Mouse (Mus musculus) frontal cortex, adult 2 months (tissue): ENCODE measurements around the gene Apba2. TPM values are rescaled to one million over a fixed set of nuclear protein-coding genes. Genes with fewer than 3 reads are reported as not detected.
A peak's percentile ranks its signal among the peaks of the same experiment; 100 is the strongest.

Experiments
- DNase-seq, 2 experiments: peaks; one replicate each; pipeline ENCODE4 v3.0.0; 2022; ENCODE audit warnings: low spot score in 1 of 2; ENCODE audit errors: extremely low spot score in 1 of 2
- polyA plus RNA-seq: library from polyadenylated mRNA; depleted of rRNA; stranded (reverse); fragments of >200 nt; gene quantifications from 2 replicates; pipeline ENCODE4 v1.2.3, GENCODE M21; 2012

Gene Apba2
- polyA plus RNA-seq, 1 experiment: 155 TPM

GRCm38 (mm10) chr7:64645458-64645857 is 144.0 kb downstream of the Apba2 start:
- DNase-seq: no peak

DNA sequence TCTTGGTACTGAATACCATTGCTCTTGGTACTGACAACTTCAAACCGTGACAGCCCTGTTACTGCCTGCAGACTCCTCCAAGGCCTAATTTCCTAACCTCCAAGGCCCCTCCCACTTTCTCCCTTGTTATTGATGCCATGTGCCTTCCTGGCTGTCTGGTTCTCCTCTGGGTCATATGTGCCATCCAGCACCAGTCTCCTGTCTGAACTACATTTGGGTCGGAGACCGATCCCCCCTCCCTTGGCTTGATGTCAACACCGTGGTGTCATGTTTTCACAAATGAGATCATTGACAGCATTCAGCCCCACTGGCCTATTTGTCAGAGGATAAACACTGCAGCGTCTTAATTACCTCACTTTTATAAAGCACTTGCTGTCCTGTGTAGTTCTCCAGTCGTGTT is 144.5 kb downstream of the Apba2 start:
- no peak for DNase-seq

DNA sequence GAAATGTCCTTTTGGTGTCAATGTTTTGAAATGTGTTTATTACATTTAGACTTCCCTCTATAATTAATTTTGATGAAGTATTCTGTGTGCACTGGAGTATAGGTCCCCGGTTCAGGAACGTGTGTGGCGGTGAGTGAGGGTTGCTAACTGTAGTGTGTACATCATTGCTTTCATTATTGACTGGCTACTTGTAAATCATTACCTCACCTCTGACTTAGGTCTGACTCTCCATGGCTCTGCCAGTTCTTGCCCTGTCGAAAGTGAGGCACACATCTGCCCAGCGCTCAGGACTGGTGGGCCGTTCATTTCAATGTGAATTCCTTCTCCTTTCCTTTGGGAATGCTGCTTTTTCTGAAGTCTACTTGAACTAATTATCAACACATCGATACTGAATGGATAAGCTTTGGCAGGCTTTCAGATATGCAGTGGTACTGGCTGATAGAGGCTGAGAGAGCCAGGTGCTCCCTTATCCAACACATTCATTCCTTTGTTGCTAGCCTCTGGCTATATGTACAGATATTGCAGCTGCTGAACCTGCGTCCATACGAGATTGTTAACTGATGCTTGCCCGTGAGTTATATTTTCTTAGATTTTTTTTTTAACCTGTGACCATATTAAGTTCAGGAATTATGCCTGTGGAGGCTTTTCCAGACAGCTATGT is 147.6 kb downstream of the Apba2 start:
- no peak for DNase-seq

DNA sequence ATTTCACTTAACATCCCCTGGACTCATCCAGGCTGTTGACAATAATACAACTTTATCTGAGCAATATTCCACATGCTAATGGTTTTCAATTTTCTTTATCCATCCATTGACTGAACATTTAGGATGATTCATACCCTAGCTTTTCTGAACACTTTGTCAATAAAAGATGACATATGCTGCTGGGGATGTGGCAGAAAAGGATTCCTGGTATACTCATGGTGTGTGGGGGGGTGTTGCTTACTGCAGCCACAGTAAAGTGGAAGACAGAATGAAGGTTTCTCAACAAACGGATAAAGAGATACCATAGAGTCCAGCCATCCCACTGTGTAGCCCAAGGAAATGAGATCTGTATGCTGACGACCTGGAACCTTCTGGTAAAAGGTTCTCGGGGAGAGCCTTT is 150.5 kb downstream of the Apba2 start:
- no peak for DNase-seq

DNA sequence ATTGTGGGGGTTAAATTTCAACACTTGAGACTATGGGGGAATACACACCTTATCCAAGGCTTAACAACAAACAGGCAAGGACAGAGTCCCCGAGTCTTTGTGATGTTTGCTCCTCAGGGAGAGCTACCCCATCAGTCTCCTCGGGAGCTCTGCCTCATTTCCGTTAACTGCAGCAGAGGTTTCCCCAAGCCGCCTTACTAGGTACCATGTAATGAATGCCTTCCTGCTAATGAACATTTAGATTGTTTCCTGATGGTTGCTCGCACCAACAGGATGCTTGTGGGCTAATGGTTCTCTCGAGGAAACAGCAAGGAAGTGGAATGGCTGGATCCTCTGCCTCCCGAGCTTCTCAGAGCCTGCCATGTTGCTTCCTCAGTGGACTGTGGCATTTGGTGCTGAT is 155.3 kb downstream of the Apba2 start:
- no peak for DNase-seq

GRCm38 (mm10) chr7:64658914-64659313 is 157.4 kb downstream of the Apba2 start:
- DNase-seq: no peak

- no peak for DNase-seq
These were observed 157.8 kb downstream of the Apba2 start for GRCm38 (mm10) chr7:64659328-64659727.

DNA sequence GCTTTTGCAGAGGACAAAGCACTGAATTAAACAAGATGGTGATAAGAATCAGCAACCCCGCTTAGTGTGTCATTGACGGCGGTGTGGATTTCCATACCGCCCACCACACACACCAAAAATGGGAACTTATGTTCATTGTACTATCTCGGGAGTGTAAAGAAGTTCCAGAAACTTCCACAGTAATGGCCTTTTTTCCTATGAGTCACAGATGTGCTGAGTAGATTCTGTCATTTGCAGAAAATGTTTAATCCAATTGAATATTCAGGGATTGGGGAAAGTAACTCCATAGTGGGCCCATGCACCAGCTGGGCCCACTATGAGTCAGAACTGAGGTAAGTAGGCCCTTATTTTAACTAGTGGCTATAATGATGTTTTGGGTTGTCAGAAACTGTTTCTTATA is 161.0 kb downstream of the Apba2 start:
- DNase-seq: peak; percentile 66 to 80

DNA sequence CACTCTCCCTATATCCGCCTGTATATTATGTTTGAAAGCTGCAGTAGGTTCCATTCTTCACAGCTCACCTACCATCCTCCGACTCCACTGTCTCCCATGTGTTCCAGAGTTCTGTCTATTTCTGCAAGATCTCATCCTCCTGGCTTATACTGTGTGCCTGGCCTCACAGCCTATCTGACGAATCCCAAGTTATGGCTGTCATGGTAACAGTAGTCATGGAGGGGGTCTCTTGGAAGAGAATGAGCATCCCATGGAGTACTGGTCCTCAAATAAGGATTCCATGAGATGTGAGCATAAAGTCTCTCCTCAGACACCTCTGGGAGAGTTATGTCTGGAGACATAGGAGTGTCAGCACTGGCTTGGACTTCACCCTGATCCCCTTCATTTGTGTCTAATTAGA is 162.1 kb downstream of the Apba2 start:
- DNase-seq: no peak

GRCm38 (mm10) chr7:64665120-64665519 is 163.6 kb downstream of the Apba2 start:
- DNase-seq: no peak

DNA sequence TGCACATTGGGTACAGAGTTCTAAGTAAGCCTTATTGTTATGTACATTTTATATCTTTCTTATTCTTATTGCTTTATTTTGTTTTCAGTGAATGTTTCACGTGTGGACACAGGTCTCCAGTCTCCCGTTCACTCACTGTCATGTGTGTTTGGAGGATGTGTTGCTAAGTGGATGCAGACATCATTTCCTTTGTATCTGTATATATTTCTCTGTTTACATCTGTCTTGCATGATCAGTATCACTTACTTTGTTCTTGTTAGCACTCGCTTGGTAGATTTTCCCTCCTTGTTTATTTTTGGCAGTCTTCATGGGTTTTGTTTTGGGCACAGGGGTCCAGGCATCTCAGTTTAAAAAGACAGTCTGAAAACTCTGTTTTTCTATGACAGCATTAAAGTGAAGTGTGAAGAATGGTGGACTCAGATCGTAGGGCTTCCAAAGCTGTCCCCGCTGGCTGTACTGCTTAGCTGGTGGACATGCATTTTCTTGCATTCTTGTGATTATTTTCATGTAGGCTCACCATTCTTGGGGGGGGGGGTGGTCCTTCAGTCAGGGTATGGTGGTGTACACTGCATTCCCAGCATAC is 164.3 kb downstream of the Apba2 start:
- DNase-seq: no peak

DNA sequence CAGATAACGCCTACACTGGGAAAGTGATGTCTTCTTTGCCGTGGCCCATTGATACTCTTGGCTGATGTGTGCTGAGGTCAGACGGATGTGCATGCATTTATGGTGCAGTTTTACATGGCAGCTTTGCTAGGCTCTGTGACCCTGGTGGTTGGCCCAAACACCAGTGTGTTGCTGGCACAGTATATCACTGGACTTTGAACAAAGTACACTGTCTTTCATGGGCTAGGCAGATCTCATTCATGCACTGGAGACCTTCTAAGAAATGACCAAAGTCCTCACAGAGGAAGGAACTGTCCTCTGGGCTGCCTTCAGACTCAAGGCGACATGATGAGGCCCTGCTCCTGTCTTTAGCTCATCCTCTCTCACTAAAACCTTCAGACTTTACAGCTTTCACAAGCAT is 166.5 kb downstream of the Apba2 start:
- no peak for DNase-seq

GRCm38 (mm10) chr7:64679771-64680479 is 178.4 kb downstream of the Apba2 start:
- DNase-seq: no peak

- DNase-seq: no peak
These were observed 183.4 kb downstream of the Apba2 start for GRCm38 (mm10) chr7:64684893-64685292.

DNA sequence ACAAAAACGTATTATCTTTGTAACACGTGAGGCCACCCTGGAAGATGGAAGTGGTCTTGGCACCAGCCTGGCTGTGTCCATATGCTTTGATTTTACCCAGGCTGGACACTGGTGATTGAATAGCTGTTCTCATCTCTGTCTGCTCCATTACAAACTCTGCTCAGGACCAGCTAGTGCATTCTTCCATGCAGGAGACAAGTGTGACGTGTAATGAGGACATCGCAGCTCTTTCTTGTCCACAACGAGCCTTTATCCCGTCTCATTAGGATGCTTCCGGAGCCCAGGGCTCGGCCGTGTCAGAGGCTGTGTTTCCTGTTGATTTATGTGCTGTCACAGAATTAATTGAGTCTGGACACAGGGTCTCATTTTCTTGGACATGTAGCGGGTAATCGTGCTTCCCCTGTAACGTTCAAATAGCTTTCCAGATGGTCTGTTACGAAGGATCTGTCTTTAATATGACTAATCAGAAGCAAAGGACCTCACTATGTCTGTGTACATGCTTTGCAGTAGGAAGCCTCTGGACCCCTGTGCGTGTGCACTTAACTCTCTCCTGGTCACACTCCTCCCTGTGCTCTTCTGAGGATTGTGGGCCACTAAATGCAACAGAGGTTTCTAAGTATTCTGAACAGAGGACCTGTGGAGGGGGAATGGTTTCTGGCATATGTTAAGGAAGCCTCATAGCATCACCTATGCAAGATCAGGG is 186.8 kb downstream of the Apba2 start:
- no peak for DNase-seq

DNA sequence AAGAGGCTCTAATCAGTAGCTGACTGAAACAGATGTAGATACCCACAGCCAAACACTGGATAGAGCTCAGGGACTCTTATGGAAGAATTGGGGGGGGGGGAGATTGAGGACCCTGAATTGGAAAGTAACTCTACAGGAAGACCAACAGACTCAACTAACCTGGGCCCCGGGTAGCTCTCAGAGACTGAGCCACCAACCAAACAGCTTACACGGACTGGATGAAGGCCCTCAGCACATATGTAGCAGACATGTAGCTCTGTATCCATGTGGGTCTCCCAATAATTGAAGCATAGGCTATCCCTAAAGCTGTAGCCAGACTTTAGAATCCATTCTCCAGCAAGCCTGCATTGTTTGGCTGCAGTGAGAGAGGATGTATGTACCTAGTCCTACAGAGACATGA is 190.3 kb downstream of the Apba2 start:
- DNase-seq: no peak

- DNase-seq: no peak
These were observed 193.4 kb downstream of the Apba2 start for GRCm38 (mm10) chr7:64694937-64695336.

GRCm38 (mm10) chr7:64696521-64697281 is 195.2 kb downstream of the Apba2 start:
- no peak for DNase-seq

- no peak for DNase-seq
These were observed 196.4 kb downstream of the Apba2 start for GRCm38 (mm10) chr7:64697791-64698337.

- no peak for DNase-seq
These were observed 202.6 kb downstream of the Apba2 start for GRCm38 (mm10) chr7:64704060-64704595.
